Mouse (Mus musculus): ENCODE data around the gene Rap1a. TPM values are rescaled to one million over a fixed set of nuclear protein-coding genes. Genes with fewer than 3 reads are reported as not detected.

Gene Rap1a
- polyA plus RNA-seq, 1 experiment: 257 TPM

GRCm38 (mm10) chr3:105792309-105792708, 8.8 kb downstream of the Rap1a start:
- Histone ChIP-seq H3K4me3 (ENCODE audit: insufficient read depth, low read length) (no peak overlapping the region), H3K27ac (ENCODE audit: insufficient read depth, low read depth, low read length) (no peak overlapping the region), H3K4me1 (ENCODE audit: control insufficient read depth, insufficient read depth, low read length) (peaks cover 14% of the 10 kb centered on the region)
- no peak for TF ChIP-seq POLR2A (IDR thresholded peaks at IDR 0.05; ENCODE audit: borderline replicate concordance, low read depth, low read length)
- no peak for TF ChIP-seq CTCF (IDR thresholded peaks at IDR 0.05; ENCODE audit: low read depth, low read length)

DNA sequence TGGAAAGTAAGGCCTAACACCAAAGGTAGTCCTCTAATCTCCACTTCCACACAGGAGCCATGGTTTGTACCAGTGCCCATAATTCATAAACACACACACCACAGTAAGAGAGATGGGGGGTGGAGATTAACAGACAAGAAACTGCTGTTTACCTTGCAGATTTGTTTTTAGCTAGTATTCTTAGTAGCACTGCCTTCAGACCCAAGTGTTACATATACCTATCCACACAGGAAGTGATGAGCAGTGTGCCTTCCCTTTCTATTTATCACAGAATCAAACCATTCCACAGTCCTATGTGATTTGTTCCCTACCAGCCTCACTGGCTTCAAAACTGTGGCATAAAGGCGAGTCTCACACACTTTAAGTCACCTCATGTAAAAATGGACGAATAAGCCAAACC, 10.0 kb downstream of the Rap1a start:
- Histone ChIP-seq H3K4me1 (ENCODE audit: control insufficient read depth, insufficient read depth, low read length) (peaks cover 14% of the 10 kb centered on the region), H3K4me3 (ENCODE audit: insufficient read depth, low read length) (no peak overlapping the region), H3K27ac (ENCODE audit: insufficient read depth, low read depth, low read length) (no peak overlapping the region)
- TF ChIP-seq CTCF (IDR thresholded peaks at IDR 0.05; ENCODE audit: low read depth, low read length) (no peak), POLR2A (IDR thresholded peaks at IDR 0.05; ENCODE audit: borderline replicate concordance, low read depth, low read length) (no peak)

DNA sequence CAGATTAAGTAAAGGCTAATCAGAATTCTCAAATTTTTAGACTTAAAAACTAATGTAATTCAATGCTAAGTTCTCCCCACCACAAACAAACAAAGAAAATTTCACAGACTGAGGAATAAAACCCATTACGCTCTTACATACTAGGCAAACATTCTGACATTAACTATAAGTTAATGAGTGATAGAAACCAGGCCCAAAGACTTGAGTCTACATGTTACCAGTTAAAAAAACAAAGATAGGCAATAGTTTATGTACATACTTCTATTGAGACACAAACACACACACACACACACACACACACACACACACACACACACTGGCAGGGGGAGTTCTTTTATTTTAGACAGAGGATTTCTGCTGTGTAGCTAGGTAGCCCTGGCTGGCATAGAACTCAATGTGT, 10.8 kb downstream of the Rap1a start:
- TF ChIP-seq POLR2A (IDR thresholded peaks at IDR 0.05; ENCODE audit: borderline replicate concordance, low read depth, low read length): no peak
- TF ChIP-seq CTCF (IDR thresholded peaks at IDR 0.05; ENCODE audit: low read depth, low read length): no peak
- H3K4me3 ChIP-seq (ENCODE audit: insufficient read depth, low read length): no peak overlapping the region
- H3K27ac ChIP-seq (ENCODE audit: insufficient read depth, low read depth, low read length): no peak overlapping the region
- H3K4me1 ChIP-seq (ENCODE audit: control insufficient read depth, insufficient read depth, low read length): peaks cover 10% of the 10 kb centered on the region

- no peak overlapping the region for H3K27ac ChIP-seq (ENCODE audit: insufficient read depth, low read depth, low read length)
- no peak overlapping the region for H3K4me3 ChIP-seq (ENCODE audit: insufficient read depth, low read length)
- H3K4me1 ChIP-seq (ENCODE audit: control insufficient read depth, insufficient read depth, low read length): peaks cover 9% of the 10 kb centered on the region
- no peak for TF ChIP-seq POLR2A (IDR thresholded peaks at IDR 0.05; ENCODE audit: borderline replicate concordance, low read depth, low read length)
Observed at GRCm38 (mm10) chr3:105789776-105790175, 11.4 kb downstream of the Rap1a start.

GRCm38 (mm10) chr3:105787328-105787727, 13.8 kb downstream of the Rap1a start:
- TF ChIP-seq CTCF (IDR thresholded peaks at IDR 0.05; ENCODE audit: low read depth, low read length) (no peak), POLR2A (IDR thresholded peaks at IDR 0.05; ENCODE audit: borderline replicate concordance, low read depth, low read length) (no peak)
- Histone ChIP-seq H3K27ac (ENCODE audit: insufficient read depth, low read depth, low read length) (no peak overlapping the region), H3K4me1 (ENCODE audit: control insufficient read depth, insufficient read depth, low read length) (peaks cover 14% of the 10 kb centered on the region), H3K4me3 (ENCODE audit: insufficient read depth, low read length) (no peak overlapping the region)

GRCm38 (mm10) chr3:105785865-105786264, 15.3 kb downstream of the Rap1a start:
- no peak overlapping the region for H3K27ac ChIP-seq (ENCODE audit: insufficient read depth, low read depth, low read length)
- no peak for TF ChIP-seq CTCF (IDR thresholded peaks at IDR 0.05; ENCODE audit: low read depth, low read length)
- no peak for TF ChIP-seq POLR2A (IDR thresholded peaks at IDR 0.05; ENCODE audit: borderline replicate concordance, low read depth, low read length)
- H3K4me3 ChIP-seq (ENCODE audit: insufficient read depth, low read length): no peak overlapping the region
- peaks cover 18% of the 10 kb centered on the region for H3K4me1 ChIP-seq (ENCODE audit: control insufficient read depth, insufficient read depth, low read length)

DNA sequence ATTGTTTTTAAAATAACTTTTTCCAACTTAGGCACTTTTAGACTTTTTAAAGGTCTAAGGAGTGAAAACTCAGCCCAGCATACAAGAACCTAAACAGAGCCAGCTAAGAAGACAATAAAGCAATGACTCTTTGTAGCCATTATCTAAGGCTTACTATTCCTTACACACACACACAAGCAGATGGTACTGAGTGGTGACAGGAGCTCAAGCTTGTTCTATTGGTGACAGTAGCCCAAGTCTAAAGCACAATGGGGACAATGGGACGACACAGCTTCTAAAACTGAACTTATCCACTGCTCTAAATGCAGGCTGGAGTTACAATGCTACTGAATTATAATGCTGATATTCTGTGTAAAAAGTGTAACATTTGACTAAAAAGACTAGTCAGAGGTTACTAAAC, 17.3 kb downstream of the Rap1a start:
- H3K4me1 ChIP-seq (ENCODE audit: control insufficient read depth, insufficient read depth, low read length): peaks cover 20% of the 10 kb centered on the region
- TF ChIP-seq CTCF (IDR thresholded peaks at IDR 0.05; ENCODE audit: low read depth, low read length) (no peak), POLR2A (IDR thresholded peaks at IDR 0.05; ENCODE audit: borderline replicate concordance, low read depth, low read length) (no peak)

GRCm38 (mm10) chr3:105782406-105782805, 18.7 kb downstream of the Rap1a start:
- H3K4me3 ChIP-seq (ENCODE audit: insufficient read depth, low read length): no peak overlapping the region
- H3K4me1 ChIP-seq (ENCODE audit: control insufficient read depth, insufficient read depth, low read length): peaks cover 22% of the 10 kb centered on the region
- TF ChIP-seq CTCF (IDR thresholded peaks at IDR 0.05; ENCODE audit: low read depth, low read length) (no peak), POLR2A (IDR thresholded peaks at IDR 0.05; ENCODE audit: borderline replicate concordance, low read depth, low read length) (no peak)
- H3K27ac ChIP-seq (ENCODE audit: insufficient read depth, low read depth, low read length): no peak overlapping the region

More for the DNA sequence above, 17.3 kb downstream of the Rap1a start:
- H3K27ac ChIP-seq (ENCODE audit: insufficient read depth, low read depth, low read length): no peak overlapping the region
- H3K4me3 ChIP-seq (ENCODE audit: insufficient read depth, low read length): no peak overlapping the region

- TF ChIP-seq CTCF (IDR thresholded peaks at IDR 0.05; ENCODE audit: low read depth, low read length) (no peak), POLR2A (IDR thresholded peaks at IDR 0.05; ENCODE audit: borderline replicate concordance, low read depth, low read length) (no peak)
- H3K27ac ChIP-seq (ENCODE audit: insufficient read depth, low read depth, low read length): no peak overlapping the region
- peaks cover 18% of the 10 kb centered on the region for H3K4me1 ChIP-seq (ENCODE audit: control insufficient read depth, insufficient read depth, low read length)
- H3K4me3 ChIP-seq (ENCODE audit: insufficient read depth, low read length): no peak overlapping the region
Observed at GRCm38 (mm10) chr3:105777997-105778396, 23.1 kb downstream of the Rap1a start.

GRCm38 (mm10) chr3:105774496-105774895, 26.6 kb downstream of the Rap1a start:
- H3K4me3 ChIP-seq (ENCODE audit: insufficient read depth, low read length): no peak overlapping the region
- H3K4me1 ChIP-seq (ENCODE audit: control insufficient read depth, insufficient read depth, low read length): peaks cover 12% of the 10 kb centered on the region
- no peak overlapping the region for H3K27ac ChIP-seq (ENCODE audit: insufficient read depth, low read depth, low read length)
- TF ChIP-seq POLR2A (IDR thresholded peaks at IDR 0.05; ENCODE audit: borderline replicate concordance, low read depth, low read length) (no peak), CTCF (IDR thresholded peaks at IDR 0.05; ENCODE audit: low read depth, low read length) (no peak)

DNA sequence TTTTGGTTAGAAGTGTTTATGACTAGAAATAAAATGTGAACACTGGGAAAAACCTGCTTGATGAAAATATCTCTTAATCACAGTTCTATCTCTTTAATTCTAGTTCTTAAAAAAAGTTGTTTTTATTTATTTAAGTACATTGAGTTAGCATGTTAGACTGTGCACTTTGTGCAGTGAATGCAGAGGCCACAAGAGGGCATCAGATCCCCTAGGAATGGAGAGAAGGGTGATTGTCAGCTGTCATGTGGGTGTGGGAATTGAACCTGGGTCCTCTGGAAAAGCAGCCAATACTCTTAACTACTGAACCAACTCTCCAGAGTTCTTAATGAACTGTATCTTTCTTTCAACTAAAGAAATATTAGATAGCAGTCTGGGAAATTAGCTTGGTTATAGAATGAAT, 29.6 kb downstream of the Rap1a start:
- no peak overlapping the region for H3K4me3 ChIP-seq (ENCODE audit: insufficient read depth, low read length)
- TF ChIP-seq POLR2A (IDR thresholded peaks at IDR 0.05; ENCODE audit: borderline replicate concordance, low read depth, low read length): no peak
- no peak for TF ChIP-seq CTCF (IDR thresholded peaks at IDR 0.05; ENCODE audit: low read depth, low read length)
- no peak overlapping the region for H3K27ac ChIP-seq (ENCODE audit: insufficient read depth, low read depth, low read length)
- peaks cover 16% of the 10 kb centered on the region for H3K4me1 ChIP-seq (ENCODE audit: control insufficient read depth, insufficient read depth, low read length)
